Mouse (Mus musculus): ENCODE measurements around the gene Sprr2j-ps.

DNA sequence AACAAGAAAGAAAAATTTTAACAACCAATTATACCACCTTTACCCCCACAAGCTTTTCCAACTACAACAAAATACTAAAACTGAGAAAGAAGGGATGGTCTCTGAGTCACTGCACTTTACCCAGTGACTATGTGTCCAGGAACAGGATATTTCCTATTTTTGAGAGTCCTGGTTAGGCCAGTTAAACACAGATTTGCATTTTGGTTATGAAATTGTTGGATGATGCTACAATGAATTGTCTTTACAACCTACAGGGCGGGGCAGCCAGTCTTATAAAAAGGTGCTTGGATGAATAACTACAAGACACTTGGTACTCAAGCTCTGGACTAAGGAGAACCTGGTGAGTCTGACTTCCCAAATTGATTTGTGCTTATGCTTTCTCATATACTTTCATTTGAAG is 32.5 kb upstream of the Sprr2j-ps start, which contains the start of gene Sprr2h:
- TF ChIP-seq CTCF (IDR thresholded peaks at IDR 0.05): no peak
- no peak for TF ChIP-seq EP300 (IDR thresholded peaks at IDR 0.05)
